Mouse (Mus musculus) gastrocnemius, postnatal 10 days (tissue): Measurements from ENCODE around the gene Ada. TPM values are rescaled to one million over a fixed set of nuclear protein-coding genes. Genes with fewer than 3 reads are reported as not detected.
A peak's percentile ranks its signal among the peaks of the same experiment; 100 is the strongest.

ENCODE experiments used
- DNase-seq: peaks from one replicate; pipeline ENCODE4 v3.0.0; 2021; ENCODE audit warnings: mixed read lengths
- long read RNA-seq, 2 experiments: library from polyadenylated mRNA; stranded (forward); transcript quantifications; one replicate each; pipeline ENCODE4 v2.0.0; 2021
- total RNA-seq, 2 experiments: library from RNA; stranded (reverse); gene quantifications; 2 replicates each; pipeline ENCODE4 v1.2.3; 2021

Ada gene
- total RNA-seq: 1 to 10 TPM; 1.1 to 2.4 TPM
- long read RNA-seq, experiment 1: 0 reads
- long read RNA-seq, experiment 2, partial matches to known transcripts: 1 of 4 reads
- long read RNA-seq, experiment 2, other reads (novel, unspliced or antisense): 1 of 4 reads

GRCm38 (mm10) chr2:163749647-163750611, at the start of gene Ada:
TSS of gene Ada (minus strand) at chr2:163750239.
- peak; percentile 69 for DNase-seq

- DNase-seq: peak; percentile 63
Measured at GRCm38 (mm10) chr2:163798411-163798810, 48.4 kb upstream of the Ada start.

DNA sequence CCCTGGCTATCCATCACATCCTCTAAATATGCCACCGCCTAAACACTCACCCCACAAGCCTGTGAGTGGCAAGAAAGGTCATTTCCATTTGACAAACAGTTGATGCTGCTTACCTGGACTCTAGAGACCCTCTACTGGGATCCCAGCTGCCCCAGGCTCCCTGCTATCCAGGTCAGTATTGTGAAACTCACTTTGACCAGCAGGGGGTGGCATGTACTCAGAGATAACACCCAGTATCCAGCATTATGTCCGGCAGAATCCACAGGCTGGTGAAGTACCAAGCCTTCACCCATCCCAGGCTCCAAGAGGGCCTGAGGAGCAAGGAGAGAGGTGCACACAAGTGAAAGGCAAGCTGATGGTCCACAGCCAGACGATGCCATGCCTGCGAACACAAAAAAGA, 38.4 kb upstream of the Ada start:
- peak; percentile 76 for DNase-seq

- no peak for DNase-seq
Measured at GRCm38 (mm10) chr2:163787709-163788108, 37.7 kb upstream of the Ada start.

- DNase-seq: no peak
Measured at GRCm38 (mm10) chr2:163787086-163787485, 37.0 kb upstream of the Ada start.

- DNase-seq: no peak
Measured at GRCm38 (mm10) chr2:163783901-163784300, 33.9 kb upstream of the Ada start.

GRCm38 (mm10) chr2:163783368-163783767, 33.3 kb upstream of the Ada start:
- no peak for DNase-seq

DNA sequence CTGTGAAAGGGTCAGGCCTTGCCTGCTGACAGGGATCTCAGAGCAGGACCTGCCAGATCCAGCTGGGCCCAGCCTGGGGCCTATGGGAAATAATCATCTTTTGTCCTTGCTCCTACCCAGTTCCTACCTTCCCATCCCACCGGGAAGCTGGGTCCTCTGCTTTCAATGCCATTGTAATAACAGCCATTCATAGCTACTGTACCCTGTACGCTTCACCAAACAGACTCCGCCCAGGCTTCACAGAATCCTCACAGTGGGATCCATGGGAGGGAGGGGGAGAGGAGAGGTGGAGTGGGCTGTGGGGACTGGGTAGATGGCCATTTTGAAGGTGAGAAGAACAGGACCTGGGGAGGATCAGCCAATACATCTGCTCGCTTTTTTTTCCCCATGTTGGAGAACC, 28.9 kb upstream of the Ada start:
- no peak for DNase-seq

GRCm38 (mm10) chr2:163777061-163777460, 27.0 kb upstream of the Ada start:
- no peak for DNase-seq

- no peak for DNase-seq
Measured at GRCm38 (mm10) chr2:163776661-163777060, 26.6 kb upstream of the Ada start.

DNA sequence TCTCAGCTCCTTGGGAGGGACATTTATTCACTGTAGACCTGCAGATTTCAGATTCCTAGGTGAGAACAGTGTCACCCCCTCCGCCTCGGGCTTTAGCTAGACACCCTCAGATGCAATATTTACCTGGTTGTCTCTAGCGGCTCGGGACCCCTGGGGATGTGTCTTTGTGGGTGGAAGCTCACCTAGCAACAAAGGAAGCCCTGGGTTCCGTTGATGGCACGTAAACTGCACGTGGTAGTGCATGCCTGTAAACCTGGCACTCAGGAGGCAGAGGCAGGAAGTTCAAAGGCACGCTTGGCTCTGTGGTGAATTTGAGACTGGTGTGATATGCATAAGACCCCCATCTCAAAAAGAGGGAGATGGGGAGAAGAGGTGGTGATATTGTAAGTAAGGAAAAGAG, 20.7 kb upstream of the Ada start:
- DNase-seq: no peak

DNA sequence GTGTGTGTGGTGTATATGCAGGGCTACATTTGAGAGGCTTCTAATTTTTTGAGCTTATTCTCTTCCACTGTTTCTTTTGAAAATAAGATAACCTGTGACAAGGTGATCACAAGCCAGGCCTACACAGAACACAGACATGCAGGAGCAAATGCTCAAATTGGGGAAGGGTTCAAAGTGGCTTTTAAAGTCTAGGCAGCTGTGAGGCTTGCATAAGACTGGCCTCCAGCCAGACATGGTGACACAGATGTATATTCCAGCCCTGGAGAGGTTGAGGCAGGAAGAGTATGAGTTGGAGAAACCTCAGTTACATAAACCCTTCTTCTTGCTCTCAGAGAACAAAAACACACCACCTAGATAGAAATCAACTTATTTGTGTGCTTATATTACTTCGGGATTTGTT, 16.9 kb upstream of the Ada start:
- no peak for DNase-seq

DNA sequence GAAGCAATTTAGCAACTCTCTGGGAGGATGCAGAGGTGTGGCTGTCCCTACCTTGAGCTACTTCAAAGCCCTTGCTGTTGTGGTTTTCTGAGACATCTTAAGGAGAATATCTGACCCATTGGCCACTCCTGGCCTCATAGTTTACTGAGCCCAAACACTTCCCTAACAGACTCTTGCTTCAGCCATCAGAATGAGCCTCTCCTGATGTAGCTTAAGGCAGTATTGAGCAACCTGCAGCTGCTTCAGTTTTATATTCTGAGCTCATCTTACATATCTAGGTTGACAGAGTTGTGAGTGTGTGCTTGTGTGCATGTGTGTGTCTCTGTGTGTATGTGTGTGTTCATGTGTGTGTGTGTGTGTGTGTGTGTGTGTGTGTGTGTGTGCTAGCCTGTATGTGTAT, 16.2 kb upstream of the Ada start:
- no peak for DNase-seq

GRCm38 (mm10) chr2:163761402-163761801, 11.4 kb upstream of the Ada start:
- DNase-seq: no peak

DNA sequence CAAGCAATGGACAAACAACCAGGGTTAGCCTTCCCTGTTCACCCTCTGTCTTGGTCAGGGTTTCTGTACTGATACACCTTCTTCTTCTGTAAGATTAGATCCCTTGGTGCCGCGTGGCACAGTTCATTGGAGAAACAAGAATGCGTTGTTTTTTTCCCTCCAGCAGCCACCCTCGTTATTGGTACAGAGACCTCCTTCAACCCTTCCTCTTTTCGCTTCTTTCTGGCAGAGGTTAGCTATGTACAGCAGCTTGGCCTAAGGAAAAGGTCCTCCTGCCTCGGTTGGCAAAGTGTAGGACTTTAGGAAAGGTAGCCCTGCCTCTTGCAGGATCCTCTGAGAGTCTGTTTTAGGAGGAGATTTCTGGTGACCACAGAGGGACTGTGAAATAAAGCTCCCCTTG, 10.6 kb upstream of the Ada start:
- DNase-seq: no peak

- no peak for DNase-seq
Measured at GRCm38 (mm10) chr2:163758146-163758545, 8.1 kb upstream of the Ada start.

- DNase-seq: peak; percentile 72
Measured at GRCm38 (mm10) chr2:163756723-163757122, 6.7 kb upstream of the Ada start.

DNA sequence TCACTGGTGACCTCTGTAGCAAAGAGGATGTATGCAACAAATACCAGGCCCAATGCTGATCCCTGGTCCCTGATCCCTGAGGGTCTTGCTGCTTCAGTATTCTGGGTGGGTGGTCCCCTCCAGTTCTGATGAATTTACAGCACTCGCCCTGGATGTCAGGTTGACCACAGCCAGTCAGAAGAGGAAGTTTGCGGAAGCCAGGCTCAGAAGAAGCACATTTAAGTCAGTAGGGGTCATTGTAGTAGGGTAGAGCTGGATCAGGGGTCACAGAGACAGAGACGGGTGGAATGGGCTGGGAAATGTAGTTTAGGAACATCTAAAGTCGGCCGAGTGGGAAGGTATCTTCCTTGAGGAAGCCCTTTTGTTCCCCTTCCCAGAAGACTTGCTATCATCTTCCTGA, 4.2 kb upstream of the Ada start:
- no peak for DNase-seq

GRCm38 (mm10) chr2:163744801-163745570, 5.1 kb downstream of the Ada start:
- DNase-seq: no peak

GRCm38 (mm10) chr2:163743357-163743756, 6.7 kb downstream of the Ada start:
- no peak for DNase-seq

DNA sequence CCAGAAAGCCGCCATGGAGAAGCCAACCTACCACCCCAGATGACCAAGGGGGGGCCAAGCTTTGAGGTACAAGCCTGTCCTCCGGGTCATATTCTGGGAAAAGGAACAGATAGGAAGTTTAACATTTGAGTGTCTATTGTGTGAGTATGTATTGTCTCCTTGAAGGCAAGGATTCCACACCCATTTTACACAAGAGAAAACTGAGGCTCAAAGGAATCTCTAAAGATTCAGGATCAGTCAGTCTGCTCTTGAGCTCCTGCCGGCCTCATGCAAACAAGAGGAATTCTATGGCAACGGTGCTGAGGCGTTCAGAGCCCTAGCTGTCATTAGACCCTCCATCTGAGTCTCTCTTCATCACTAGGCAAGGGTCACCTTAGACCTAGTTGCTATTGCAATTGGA, 7.4 kb downstream of the Ada start:
- DNase-seq: no peak

DNA sequence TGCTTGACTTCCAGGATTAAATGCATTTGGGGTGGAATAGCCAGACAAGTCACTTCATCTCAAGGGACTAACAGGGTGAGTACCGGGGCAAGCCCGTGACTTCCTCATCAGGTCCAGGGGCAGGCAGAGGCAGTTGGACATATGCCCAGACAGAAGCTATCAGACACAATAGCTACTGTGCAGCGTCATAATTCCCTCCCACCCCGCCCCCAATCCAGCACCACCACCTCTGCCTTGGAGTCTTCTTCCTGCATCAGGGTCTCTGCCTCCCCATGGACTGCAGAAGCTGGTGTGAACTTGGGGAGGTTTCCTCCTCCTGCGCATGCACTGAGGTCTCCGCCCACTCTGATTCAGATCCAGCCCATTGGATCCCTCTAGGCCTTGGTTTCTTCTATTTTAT, 14.1 kb downstream of the Ada start:
- no peak for DNase-seq

DNA sequence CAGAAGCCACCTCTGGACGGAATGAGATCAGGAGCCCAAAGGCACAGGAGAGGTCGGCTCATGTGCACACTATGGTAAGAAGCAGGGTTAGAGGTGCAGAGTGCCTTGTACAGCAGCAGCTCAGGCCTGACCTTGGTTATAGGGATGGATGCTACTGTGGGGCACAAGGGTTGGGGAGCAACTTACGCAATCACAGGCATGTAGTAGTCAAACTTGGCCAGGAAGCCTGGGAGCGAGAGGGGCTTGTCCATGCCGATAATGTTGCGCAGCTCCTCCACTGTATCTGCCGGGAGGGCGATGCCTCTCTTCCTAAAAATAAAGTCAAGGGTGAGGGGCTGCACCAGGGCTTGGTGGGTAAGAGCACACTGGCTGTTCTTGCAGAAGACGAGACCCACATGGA, 14.9 kb downstream of the Ada start:
- no peak for DNase-seq
